Mouse (Mus musculus) liver, embryonic 11.5 days (tissue): ENCODE measurements around the gene Lingo1. TPM values are rescaled to one million over a fixed set of nuclear protein-coding genes. Genes with fewer than 3 reads are reported as not detected.

Source experiments
- ATAC-seq: fragments of 200-750 bp; cut with Nextera tagmentation; replicated peaks from 2 replicates; pipeline ENCODE4 v1.8.0; 2017; ENCODE audit warnings: moderate number of reproducible peaks, mild to moderate bottlenecking, moderate TSS enrichment, moderate library complexity; ENCODE audit not compliant: low FRiP score
- DNase-seq: peaks from one replicate; pipeline ENCODE4 v3.0.0-alpha.2; 2017; ENCODE audit warnings: low spot score
- H3K27ac ChIP-seq: fragments of 300-500 bp; sonication (generic); 2 replicates; pipeline ENCODE4 v1.5.1; 2014; ENCODE audit warnings: mild to moderate bottlenecking, low read depth, low read length, control low read depth
- H3K27me3 ChIP-seq: fragments of 300-500 bp; sonication (generic); replicated peaks from 2 replicates; pipeline ENCODE4 v1.6.1; 2014; ENCODE audit warnings: low read length, mixed read lengths; ENCODE audit not compliant: control insufficient read depth, insufficient read depth
- H3K36me3 ChIP-seq: fragments of 300-500 bp; sonication (generic); 2 replicates; pipeline ENCODE4 v1.6.1; 2014; ENCODE audit warnings: mild to moderate bottlenecking, low read length, moderate library complexity, mixed read lengths; ENCODE audit not compliant: control insufficient read depth, insufficient read depth
- H3K4me1 ChIP-seq: fragments of 300-500 bp; sonication (generic); replicated peaks from 2 replicates; pipeline ENCODE4 v1.6.1; 2014; ENCODE audit warnings: low read length, mixed read lengths; ENCODE audit not compliant: control insufficient read depth, insufficient read depth
- H3K4me2 ChIP-seq: fragments of 300-500 bp; sonication (generic); 2 replicates; pipeline ENCODE4 v1.6.1; 2014; ENCODE audit warnings: mild to moderate bottlenecking, control low read depth, moderate library complexity
- H3K4me3 ChIP-seq: fragments of 300-500 bp; sonication (generic); 2 replicates; pipeline ENCODE4 v1.5.1; 2014; ENCODE audit warnings: low read depth, low read length, control low read depth
- H3K9ac ChIP-seq: fragments of 300-500 bp; sonication (generic); 2 replicates; pipeline ENCODE4 v1.6.1; 2014; ENCODE audit warnings: low read depth, low read length, control low read depth
- H3K9me3 ChIP-seq: fragments of 300-500 bp; sonication (generic); 2 replicates; pipeline ENCODE4 v1.6.1; 2016; ENCODE audit warnings: low read length, inconsistent platforms, mixed read lengths; ENCODE audit not compliant: control insufficient read depth
- WGBS: fragments of 180-500 bp; shearing (Covaris S2); extraction: QIAGEN DNeasy Blood & Tissue Kit; methylation state at CpG from one replicate; pipeline ENCODE4 v1.1.7; 2014; 5-methylcytosine and 5-hydroxymethylcytosine counted together
- polyA plus RNA-seq: library from polyadenylated mRNA; unstranded; fragments of >200 nt; fragmentation: Nextera tagmentation; extraction: Ambion mirVana; gene quantifications from 2 replicates; pipeline ENCODE4 v1.2.1, GENCODE M21; 2014

Lingo1 gene
- polyA plus RNA-seq, 1 experiment from 2014 or later: 2.6 TPM

GRCm38 (mm10) chr9:56722089-56722825, 74.0 kb downstream of the Lingo1 start:
- H3K9ac ChIP-seq: no peak overlapping the region
- no peaks in the 10 kb centered on the region for H3K27me3 ChIP-seq
- H3K4me2 ChIP-seq: no peak overlapping the region
- no peaks in the 10 kb centered on the region for H3K4me1 ChIP-seq
- no peak overlapping the region for H3K4me3 ChIP-seq
- ATAC-seq (no peak), DNase-seq (no peak)
- no peaks in the 10 kb centered on the region for H3K9me3 ChIP-seq
- H3K36me3 ChIP-seq: no peaks in the 10 kb centered on the region
- WGBS: 71% methylated on average over 11 of the region's 11 CpGs
- H3K27ac ChIP-seq: no peak overlapping the region

DNA sequence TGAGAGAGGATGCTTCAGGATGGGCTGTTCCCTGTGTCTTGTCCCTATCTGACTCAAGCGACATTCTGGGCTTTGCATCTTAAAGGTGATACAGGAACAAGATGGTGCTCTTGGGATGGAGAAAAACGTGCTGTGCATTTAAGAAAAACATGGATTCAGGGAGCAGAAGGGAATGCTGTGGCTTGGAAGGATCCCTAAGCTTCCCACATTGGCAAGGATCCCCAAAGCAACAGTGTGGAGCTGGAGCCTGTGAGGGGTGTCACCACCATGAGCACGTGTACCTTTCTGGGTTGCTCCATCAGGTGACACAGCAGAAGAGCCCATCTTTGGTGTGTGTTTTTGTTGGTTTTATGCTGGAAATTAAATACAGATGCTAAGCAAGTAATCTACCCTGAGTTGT, 77.3 kb downstream of the Lingo1 start:
- Histone ChIP-seq H3K36me3 (no peaks in the 10 kb centered on the region), H3K9me3 (no peaks in the 10 kb centered on the region), H3K27me3 (no peaks in the 10 kb centered on the region), H3K4me2 (no peak overlapping the region), H3K9ac (no peak overlapping the region), H3K4me1 (no peaks in the 10 kb centered on the region), H3K27ac (no peak overlapping the region), H3K4me3 (no peak overlapping the region)
- WGBS: 65% methylated on average over 3 of the region's 3 CpGs
- ATAC-seq (no peak), DNase-seq (no peak)

GRCm38 (mm10) chr9:56716565-56716964, 79.7 kb downstream of the Lingo1 start:
- DNase-seq: no peak
- Histone ChIP-seq H3K27me3 (no peaks in the 10 kb centered on the region), H3K27ac (no peak overlapping the region), H3K4me3 (no peak overlapping the region), H3K9me3 (no peaks in the 10 kb centered on the region), H3K36me3 (no peaks in the 10 kb centered on the region), H3K9ac (no peak overlapping the region), H3K4me2 (no peak overlapping the region), H3K4me1 (no peaks in the 10 kb centered on the region)
- no peak for ATAC-seq
- WGBS: 87% methylated on average over 3 of the region's 3 CpGs

DNA sequence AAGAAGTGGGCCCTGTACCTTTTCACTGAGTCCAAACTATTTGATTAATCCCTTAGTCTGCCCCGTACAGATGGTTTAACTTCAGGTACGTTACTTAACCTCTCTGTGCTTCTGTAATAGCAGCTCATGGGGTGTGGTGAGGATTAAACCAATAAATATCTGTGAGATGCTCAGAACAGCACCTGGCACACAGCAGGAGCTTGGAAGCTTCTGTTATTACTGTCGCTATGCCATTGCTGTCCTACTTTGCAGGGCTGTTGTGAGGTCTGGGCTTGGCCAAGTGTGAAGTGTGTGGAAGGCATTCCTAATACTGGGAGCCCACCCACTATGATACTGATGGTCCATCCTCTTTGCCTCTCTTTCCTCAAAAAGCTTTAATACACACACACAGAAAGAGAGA, 80.2 kb downstream of the Lingo1 start:
- Histone ChIP-seq H3K9ac (no peak overlapping the region), H3K4me3 (no peak overlapping the region), H3K27me3 (no peaks in the 10 kb centered on the region), H3K36me3 (no peaks in the 10 kb centered on the region), H3K4me1 (no peaks in the 10 kb centered on the region), H3K9me3 (no peaks in the 10 kb centered on the region), H3K27ac (no peak overlapping the region), H3K4me2 (no peak overlapping the region)
- 75% methylated on average over 3 of the region's 3 CpGs for WGBS
- DNase-seq (no peak), ATAC-seq (no peak)

DNA sequence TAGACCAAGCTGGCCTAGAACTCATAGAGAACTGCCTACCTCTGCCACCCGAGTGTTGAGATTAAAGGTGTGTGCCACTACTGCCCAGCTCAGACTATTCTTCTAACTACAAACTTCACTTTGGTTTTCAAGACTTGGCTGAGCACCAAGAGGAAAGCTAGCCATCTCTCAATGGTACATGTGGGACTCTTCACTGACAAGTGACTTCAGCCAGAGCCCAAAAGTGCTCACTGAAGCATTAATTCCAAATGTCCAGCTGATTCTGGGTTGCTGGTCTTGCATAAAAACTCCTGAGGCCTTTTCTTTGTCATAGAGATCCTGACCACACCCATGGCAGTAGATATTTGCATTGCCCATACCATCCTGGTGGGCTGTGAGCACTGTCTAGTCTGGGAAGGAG, 81.9 kb downstream of the Lingo1 start:
- no peaks in the 10 kb centered on the region for H3K4me1 ChIP-seq
- no peak overlapping the region for H3K27ac ChIP-seq
- DNase-seq: no peak
- H3K9me3 ChIP-seq: no peaks in the 10 kb centered on the region
- H3K9ac ChIP-seq: no peak overlapping the region
- no peaks in the 10 kb centered on the region for H3K27me3 ChIP-seq
- WGBS: 54% methylated on average over 1 of the region's 1 CpGs
- H3K36me3 ChIP-seq: no peaks in the 10 kb centered on the region
- H3K4me3 ChIP-seq: no peak overlapping the region
- ATAC-seq: no peak
- no peak overlapping the region for H3K4me2 ChIP-seq

- Histone ChIP-seq H3K9ac (no peak overlapping the region), H3K4me3 (no peak overlapping the region)
- no peak for ATAC-seq
These were observed 83.5 kb downstream of the Lingo1 start for GRCm38 (mm10) chr9:56712667-56713369.

DNA sequence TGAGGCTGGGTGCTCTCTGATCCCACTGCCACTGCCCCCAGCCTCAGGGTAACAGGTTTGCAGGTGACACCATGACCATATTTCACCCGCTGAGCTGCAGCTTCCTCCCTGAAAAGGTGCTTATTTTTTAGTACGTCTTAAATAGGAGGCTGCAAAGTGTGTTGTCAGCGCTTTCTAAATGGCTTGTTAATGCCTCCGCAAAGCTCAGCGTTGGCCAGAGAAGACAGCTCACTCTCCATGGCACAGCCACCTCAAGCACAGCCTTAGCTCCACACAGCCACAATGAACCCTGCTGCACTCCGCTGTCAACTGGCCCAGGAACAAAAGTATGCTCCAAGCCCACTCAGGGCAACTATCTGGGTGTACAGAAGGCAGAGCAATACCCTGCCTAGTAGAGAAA, 85.3 kb downstream of the Lingo1 start:
- 75% methylated on average over 6 of the region's 6 CpGs for WGBS
- Histone ChIP-seq H3K27me3 (no peaks in the 10 kb centered on the region), H3K9ac (no peak overlapping the region), H3K4me2 (no peak overlapping the region), H3K4me1 (no peaks in the 10 kb centered on the region), H3K27ac (no peak overlapping the region), H3K4me3 (no peak overlapping the region), H3K36me3 (no peaks in the 10 kb centered on the region), H3K9me3 (no peaks in the 10 kb centered on the region)
- ATAC-seq (no peak), DNase-seq (no peak)

More at GRCm38 (mm10) chr9:56712667-56713369, 83.5 kb downstream of the Lingo1 start:
- no peak for DNase-seq
- Histone ChIP-seq H3K4me1 (no peaks in the 10 kb centered on the region), H3K4me2 (no peak overlapping the region), H3K27ac (no peak overlapping the region), H3K9me3 (no peaks in the 10 kb centered on the region), H3K36me3 (no peaks in the 10 kb centered on the region), H3K27me3 (no peaks in the 10 kb centered on the region)
- WGBS: 63% methylated on average over 14 of the region's 14 CpGs

DNA sequence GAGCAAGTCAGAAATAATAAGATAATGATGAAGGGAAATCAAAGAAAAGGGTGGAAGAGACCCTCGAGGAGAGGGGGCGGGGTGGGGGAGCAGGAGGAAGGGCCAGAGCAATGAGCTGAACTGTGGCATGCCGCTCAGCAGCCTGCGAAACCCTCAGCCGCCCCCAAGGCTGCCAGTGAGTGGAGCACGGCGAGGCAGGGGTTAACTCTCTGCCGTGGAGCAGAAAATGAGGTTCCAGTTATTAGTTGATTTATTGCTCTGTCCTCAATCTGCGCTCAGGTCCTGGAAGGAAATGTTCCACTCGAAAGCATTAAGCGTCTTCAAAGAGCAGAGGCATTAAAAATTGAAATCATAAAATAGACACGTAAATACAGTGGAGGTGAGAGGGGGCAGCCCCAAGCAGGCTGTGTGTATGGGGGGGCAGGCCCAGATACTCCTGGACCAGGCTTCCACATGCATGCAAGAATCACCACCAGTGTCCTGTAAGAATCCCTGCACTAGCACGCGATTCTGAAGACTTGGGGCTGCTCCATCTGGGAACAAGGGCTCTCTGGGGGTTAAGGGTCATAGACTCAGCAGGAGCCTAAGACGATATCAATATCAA, 89.7 kb downstream of the Lingo1 start:
- no peak overlapping the region for H3K27ac ChIP-seq
- no peaks in the 10 kb centered on the region for H3K9me3 ChIP-seq
- no peak overlapping the region for H3K9ac ChIP-seq
- no peak for ATAC-seq
- no peak overlapping the region for H3K4me2 ChIP-seq
- H3K27me3 ChIP-seq: no peaks in the 10 kb centered on the region
- no peaks in the 10 kb centered on the region for H3K4me1 ChIP-seq
- H3K36me3 ChIP-seq: no peaks in the 10 kb centered on the region
- no peak for DNase-seq
- WGBS: 61% methylated on average over 15 of the region's 15 CpGs
- no peak overlapping the region for H3K4me3 ChIP-seq
